ENCODE assay signal across 9 mouse cellular contexts in the genomic region with DNA sequence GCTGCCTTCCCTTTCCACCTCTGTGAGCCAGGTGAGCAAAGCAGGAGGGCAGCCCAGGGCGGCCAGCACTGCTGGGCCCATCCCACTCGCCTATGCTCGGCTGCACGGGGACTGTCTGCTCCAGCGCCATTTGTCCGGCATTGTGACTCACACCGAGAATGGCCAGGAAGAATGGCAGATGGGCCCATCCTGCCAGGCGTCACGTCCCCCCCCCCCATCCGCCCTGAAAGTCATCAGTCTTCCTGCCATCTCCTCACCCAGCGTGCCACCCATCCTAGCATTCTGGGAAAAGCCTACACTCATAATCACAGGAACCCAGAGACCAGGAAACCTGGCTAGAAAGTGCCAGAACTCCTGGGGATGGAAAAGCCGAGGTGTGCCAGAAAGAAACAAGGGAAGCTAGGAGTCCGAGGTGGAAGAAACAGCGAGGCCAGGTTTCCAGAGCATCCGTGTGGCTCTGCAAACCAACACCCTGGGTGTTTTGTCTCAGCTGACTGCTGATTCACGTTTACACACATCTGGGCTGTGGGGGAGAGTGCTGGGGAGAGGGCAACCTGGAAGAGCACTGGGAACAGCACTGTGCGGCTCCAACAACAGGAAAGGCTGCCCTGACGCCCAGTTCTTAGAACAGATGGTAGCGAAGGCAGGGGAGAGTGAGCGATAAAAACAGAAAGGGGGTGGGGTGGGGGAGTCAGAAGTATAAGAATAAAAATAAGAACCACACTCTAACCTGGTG.
DNase-seq lines count a peak whose midpoint lies in the region; ATAC-seq lines count a peak whose summit lies in the region.
"Had no signal": no experiment of that assay in that cellular context is flagged by ENCODE, and none has a peak within 500 bp of the region (broad histone marks: within the 10 kb centered on the region; RNA-seq: fewer than 3 reads in every experiment).

No protein-coding gene starts in this region.

- no peak overlapping the region for H3K4me3 ChIP-seq in forebrain, embryonic 14.5 days (ENCODE audit: low read depth, low read length)
- H3K4me3 ChIP-seq in forebrain, embryonic 12.5 days (replicated peaks), result no peak overlapping the region
- no peak overlapping the region for H3K4me3 ChIP-seq in lung, embryonic 16.5 days (ENCODE audit: low read length)
- H3K4me3 ChIP-seq in hindbrain, embryonic 11.5 days (ENCODE audit: low read depth, low read length), result no peak overlapping the region
- no peak overlapping the region for H3K4me3 ChIP-seq in neural tube, embryonic 13.5 days

- H3K4me1 ChIP-seq in forebrain, embryonic 14.5 days (ENCODE audit: control insufficient read depth, insufficient read depth, low read length), result no peaks in the 10 kb centered on the region
- 0 out of 2 replicates have a peak, but pooled peaks cover 3% of the 10 kb centered on the region for H3K4me1 ChIP-seq in forebrain, embryonic 12.5 days
- H3K4me1 ChIP-seq in lung, embryonic 16.5 days (replicated peaks; ENCODE audit: control insufficient read depth, insufficient read depth, low read length), result peaks cover 24% of the 10 kb centered on the region
- H3K4me1 ChIP-seq in hindbrain, embryonic 11.5 days (replicated peaks; ENCODE audit: control insufficient read depth, insufficient read depth, low read length), result no peaks in the 10 kb centered on the region
- peaks cover 15% of the 10 kb centered on the region for H3K4me1 ChIP-seq in neural tube, embryonic 13.5 days (replicated peaks)

- ATAC-seq in forebrain, embryonic 14.5 days, result peak; percentile 32; the same call in 1 of the 2 replicates
- no peak for ATAC-seq in forebrain, embryonic 12.5 days (ENCODE audit: low FRiP score)
- no peak for ATAC-seq in lung, embryonic 16.5 days (ENCODE audit: low read depth)
- ATAC-seq in hindbrain, embryonic 11.5 days (ENCODE audit: low FRiP score), result peak; percentile 78
- ATAC-seq in neural tube, embryonic 13.5 days (ENCODE audit: low read depth), result peak; percentile 51; the same call in 1 of the 2 replicates

- WGBS in forebrain, embryonic 14.5 days, result 76% methylated on average over 20 of the region's 20 CpGs
- 80% methylated on average over 20 of the region's 20 CpGs for WGBS in forebrain, embryonic 12.5 days
- 50% methylated on average over 20 of the region's 20 CpGs for WGBS in lung, embryonic 16.5 days
- WGBS in hindbrain, embryonic 11.5 days, result 55% methylated on average over 20 of the region's 20 CpGs
- WGBS in neural tube, embryonic 13.5 days, result 56% methylated on average over 20 of the region's 20 CpGs

- no peak overlapping the region for H3K4me2 ChIP-seq in forebrain, embryonic 14.5 days (ENCODE audit: low read length)
- no peak overlapping the region for H3K4me2 ChIP-seq in forebrain, embryonic 12.5 days
- H3K4me2 ChIP-seq in lung, embryonic 16.5 days (ENCODE audit: low read depth, low read length), result no peak overlapping the region
- H3K4me2 ChIP-seq in hindbrain, embryonic 11.5 days (replicated peaks; ENCODE audit: low read depth, low read length), result no peak overlapping the region
- H3K4me2 ChIP-seq in neural tube, embryonic 13.5 days, result no peak overlapping the region

- H3K9ac ChIP-seq in forebrain, embryonic 14.5 days (ENCODE audit: low read length), result no peak overlapping the region
- no peak overlapping the region for H3K9ac ChIP-seq in forebrain, embryonic 12.5 days
- H3K9ac ChIP-seq in lung, embryonic 16.5 days (ENCODE audit: low read length), result no peak overlapping the region
- H3K9ac ChIP-seq in hindbrain, embryonic 11.5 days (ENCODE audit: low read depth, low read length), result no peak overlapping the region
- no peak overlapping the region for H3K9ac ChIP-seq in neural tube, embryonic 13.5 days

- DNase-seq in forebrain, embryonic 14.5 days (ENCODE audit: low spot score), result no peak
- no peak for DNase-seq in lung, postnatal 14 days
- DNase-seq in hindbrain, embryonic 11.5 days (ENCODE audit: low spot score), result no peak
- DNase-seq in layer of hippocampus, postnatal 36 days, result no peak
- no peak for DNase-seq in testis, postnatal 10 days (ENCODE audit: low spot score)
- DNase-seq: gastrocnemius, postnatal 36 days had no signal

- H3K27ac ChIP-seq in forebrain, embryonic 14.5 days (ENCODE audit: low read depth, low read length), result no peak overlapping the region
- no peak overlapping the region for H3K27ac ChIP-seq in forebrain, embryonic 12.5 days
- H3K27ac ChIP-seq in lung, embryonic 16.5 days (ENCODE audit: low read length), result 0 out of 2 replicates have a peak overlapping the region, but pooled peaks have one; percentile 23
- no peak overlapping the region for H3K27ac ChIP-seq in hindbrain, embryonic 11.5 days (ENCODE audit: low read depth, low read length)
- H3K27ac ChIP-seq in neural tube, embryonic 13.5 days (replicated peaks), result peak overlapping the region; percentile 46

- no peaks in the 10 kb centered on the region for H3K9me3 ChIP-seq in forebrain, embryonic 14.5 days (replicated peaks; ENCODE audit: control insufficient read depth, low read length)
- no peaks in the 10 kb centered on the region for H3K9me3 ChIP-seq in forebrain, embryonic 12.5 days
- no peaks in the 10 kb centered on the region for H3K9me3 ChIP-seq in lung, embryonic 16.5 days (ENCODE audit: control insufficient read depth, low read length)
- no peaks in the 10 kb centered on the region for H3K9me3 ChIP-seq in hindbrain, embryonic 11.5 days (ENCODE audit: control insufficient read depth, low read length)
- H3K9me3 ChIP-seq in neural tube, embryonic 13.5 days, result no peaks in the 10 kb centered on the region

- peaks cover 13% of the 10 kb centered on the region; the same call in 1 of the 2 replicates for H3K36me3 ChIP-seq in forebrain, embryonic 14.5 days (ENCODE audit: control insufficient read depth, insufficient read depth, low read length)
- peaks cover 2% of the 10 kb centered on the region for H3K36me3 ChIP-seq in forebrain, embryonic 12.5 days (replicated peaks)
- H3K36me3 ChIP-seq in lung, embryonic 16.5 days (ENCODE audit: control insufficient read depth, insufficient read depth, low read length), result peaks cover 5% of the 10 kb centered on the region; the same call in 1 of the 2 replicates
- H3K36me3 ChIP-seq in hindbrain, embryonic 11.5 days (ENCODE audit: control insufficient read depth, insufficient read depth, low read length), result no peaks in the 10 kb centered on the region
- peaks cover 19% of the 10 kb centered on the region for H3K36me3 ChIP-seq in neural tube, embryonic 13.5 days

- H3K27me3 ChIP-seq in forebrain, embryonic 14.5 days (replicated peaks; ENCODE audit: control insufficient read depth, insufficient read depth, low read length), result no peaks in the 10 kb centered on the region
- no peaks in the 10 kb centered on the region for H3K27me3 ChIP-seq in forebrain, embryonic 12.5 days
- no peaks in the 10 kb centered on the region for H3K27me3 ChIP-seq in lung, embryonic 16.5 days (ENCODE audit: control insufficient read depth, insufficient read depth, low read depth, low read length)
- H3K27me3 ChIP-seq in hindbrain, embryonic 11.5 days (ENCODE audit: control insufficient read depth, insufficient read depth, low read length), result no peaks in the 10 kb centered on the region
- no peaks in the 10 kb centered on the region for H3K27me3 ChIP-seq in neural tube, embryonic 13.5 days

Comparison
In these comparisons a context has a peak if more than half of its experiments do, and no peak if none do; other contexts are left out.
1. ATAC-seq: peak in forebrain, embryonic 14.5 days (single experiment), hindbrain, embryonic 11.5 days (single experiment) and neural tube, embryonic 13.5 days (single experiment); none in forebrain, embryonic 12.5 days (single experiment) and lung, embryonic 16.5 days (single experiment).
2. H3K27ac ChIP-seq: peak in lung, embryonic 16.5 days (single experiment) and neural tube, embryonic 13.5 days (single experiment); none in forebrain, embryonic 14.5 days (single experiment), forebrain, embryonic 12.5 days (single experiment) and hindbrain, embryonic 11.5 days (single experiment).